Comparison of ENCODE assay signal across 15 mouse cellular contexts in genomic region chr3:117132897-117133296, GRCm38 (mm10).
"Had no signal": no experiment of that assay in that cellular context is flagged by ENCODE, and none has a peak within 500 bp of the region (broad histone marks: within the 10 kb centered on the region; RNA-seq: fewer than 3 reads in every experiment).

No protein-coding gene starts in this region.

- H3K27ac ChIP-seq: midbrain, embryonic 10.5 days; midbrain, embryonic 12.5 days; neural tube, embryonic 13.5 days; neural tube, embryonic 15.5 days had no signal

- H3K4me3 ChIP-seq: midbrain, embryonic 10.5 days; midbrain, embryonic 12.5 days; myocyte; neural tube, embryonic 13.5 days; neural tube, embryonic 15.5 days had no signal

- DNase-seq: lung, adult 18-20 months; lung, embryonic 14.5 days; lung, postnatal 10 days; lung, postnatal 4 days; midbrain, embryonic 14.5 days; retina, postnatal 1 day; spleen, adult 18-20 months; thymus, adult 18-20 months; thymus, postnatal 14 days; thymus, postnatal 36 days had no signal
